Mouse (Mus musculus): ENCODE data around the gene Gp9. TPM values are rescaled to one million over a fixed set of nuclear protein-coding genes. Genes with fewer than 3 reads are reported as not detected.

Gene Gp9
- polyA plus RNA-seq, 2 experiments = 1.4 to 2.0 TPM

GRCm38 (mm10) chr6:87806857-87807256, 29.0 kb downstream of the Gp9 start:
- H3K4me2 ChIP-seq (replicated peaks; ENCODE audit: low read depth, low read length, severe bottlenecking) = no peak overlapping the region
- H3K27me3 ChIP-seq (ENCODE audit: control insufficient read depth, insufficient read depth, low read length) = no peaks in the 10 kb centered on the region
- H3K36me3 ChIP-seq (ENCODE audit: control insufficient read depth, insufficient read depth, low read length) = 0 out of 2 replicates have a peak, but pooled peaks cover 3% of the 10 kb centered on the region
- DNase-seq (ENCODE audit: low spot score) (no peak), ATAC-seq (ENCODE audit: low FRiP score, low read depth) (no peak)
- TF ChIP-seq POLR2A (IDR thresholded peaks at IDR 0.05; ENCODE audit: borderline replicate concordance, extremely low read depth, insufficient read depth, insufficient read length) = no peak
- no peak overlapping the region for H3K9ac ChIP-seq (ENCODE audit: low read depth, low read length, severe bottlenecking)
- peaks cover 6% of the 10 kb centered on the region; the same call in 1 of the 2 replicates for H3K4me1 ChIP-seq (ENCODE audit: control insufficient read depth, insufficient read depth, low read length)
- H3K9me3 ChIP-seq (ENCODE audit: control insufficient read depth, low read length) = no peaks in the 10 kb centered on the region
- no peak overlapping the region for H3K4me3 ChIP-seq (replicated peaks; ENCODE audit: low read length)
- WGBS = 59% methylated on average over 2 of the region's 2 CpGs
- H3K27ac ChIP-seq (replicated peaks; ENCODE audit: low read depth, low read length) = no peak overlapping the region

GRCm38 (mm10) chr6:87807735-87808440, 30.0 kb downstream of the Gp9 start:
- no peak for TF ChIP-seq POLR2A (IDR thresholded peaks at IDR 0.05; ENCODE audit: borderline replicate concordance, extremely low read depth, insufficient read depth, insufficient read length)
- Histone ChIP-seq H3K4me2 (replicated peaks; ENCODE audit: low read depth, low read length, severe bottlenecking) (no peak overlapping the region), H3K27me3 (ENCODE audit: control insufficient read depth, insufficient read depth, low read length) (no peaks in the 10 kb centered on the region), H3K4me1 (ENCODE audit: control insufficient read depth, insufficient read depth, low read length) (peaks cover 10% of the 10 kb centered on the region), H3K27ac (replicated peaks; ENCODE audit: low read depth, low read length) (no peak overlapping the region), H3K9me3 (ENCODE audit: control insufficient read depth, low read length) (no peaks in the 10 kb centered on the region), H3K36me3 (ENCODE audit: control insufficient read depth, insufficient read depth, low read length) (peaks cover 3% of the 10 kb centered on the region; the same call in 1 of the 2 replicates), H3K4me3 (replicated peaks; ENCODE audit: low read length) (no peak overlapping the region), H3K9ac (ENCODE audit: low read depth, low read length, severe bottlenecking) (no peak overlapping the region)
- WGBS = 80% methylated on average over 4 of the region's 4 CpGs
- ATAC-seq (ENCODE audit: low FRiP score, low read depth) (no peak), DNase-seq (ENCODE audit: low spot score) (no peak)

GRCm38 (mm10) chr6:87808521-87808920, 30.6 kb downstream of the Gp9 start:
- 83% methylated on average over 3 of the region's 3 CpGs for WGBS
- no peak overlapping the region for H3K9ac ChIP-seq (ENCODE audit: low read depth, low read length, severe bottlenecking)
- peaks cover 10% of the 10 kb centered on the region for H3K4me1 ChIP-seq (ENCODE audit: control insufficient read depth, insufficient read depth, low read length)
- no peak overlapping the region for H3K4me3 ChIP-seq (replicated peaks; ENCODE audit: low read length)
- no peak for TF ChIP-seq POLR2A (IDR thresholded peaks at IDR 0.05; ENCODE audit: borderline replicate concordance, extremely low read depth, insufficient read depth, insufficient read length)
- H3K27me3 ChIP-seq (ENCODE audit: control insufficient read depth, insufficient read depth, low read length) = no peaks in the 10 kb centered on the region
- ATAC-seq (ENCODE audit: low FRiP score, low read depth) (no peak), DNase-seq (ENCODE audit: low spot score) (no peak)
- H3K4me2 ChIP-seq (replicated peaks; ENCODE audit: low read depth, low read length, severe bottlenecking) = no peak overlapping the region
- H3K36me3 ChIP-seq (ENCODE audit: control insufficient read depth, insufficient read depth, low read length) = peaks cover 6% of the 10 kb centered on the region
- no peaks in the 10 kb centered on the region for H3K9me3 ChIP-seq (ENCODE audit: control insufficient read depth, low read length)
- H3K27ac ChIP-seq (replicated peaks; ENCODE audit: low read depth, low read length) = no peak overlapping the region

GRCm38 (mm10) chr6:87809144-87809543, 31.3 kb downstream of the Gp9 start:
- Histone ChIP-seq H3K9me3 (ENCODE audit: control insufficient read depth, low read length) (no peaks in the 10 kb centered on the region), H3K27me3 (ENCODE audit: control insufficient read depth, insufficient read depth, low read length) (no peaks in the 10 kb centered on the region), H3K4me3 (replicated peaks; ENCODE audit: low read length) (no peak overlapping the region), H3K36me3 (ENCODE audit: control insufficient read depth, insufficient read depth, low read length) (peaks cover 10% of the 10 kb centered on the region), H3K9ac (ENCODE audit: low read depth, low read length, severe bottlenecking) (no peak overlapping the region), H3K4me1 (ENCODE audit: control insufficient read depth, insufficient read depth, low read length) (peaks cover 10% of the 10 kb centered on the region), H3K27ac (replicated peaks; ENCODE audit: low read depth, low read length) (no peak overlapping the region; the same call in 1 of the 2 replicates), H3K4me2 (replicated peaks; ENCODE audit: low read depth, low read length, severe bottlenecking) (no peak overlapping the region)
- DNase-seq (ENCODE audit: low spot score) (no peak), ATAC-seq (ENCODE audit: low FRiP score, low read depth) (no peak)
- WGBS = 90% methylated on average over 2 of the region's 2 CpGs
- no peak for TF ChIP-seq POLR2A (IDR thresholded peaks at IDR 0.05; ENCODE audit: borderline replicate concordance, extremely low read depth, insufficient read depth, insufficient read length)

- H3K4me3 ChIP-seq (replicated peaks; ENCODE audit: low read length) = peak overlapping the region; percentile 81; the same call in 1 of the 2 replicates
- peaks cover 14% of the 10 kb centered on the region for H3K36me3 ChIP-seq (ENCODE audit: control insufficient read depth, insufficient read depth, low read length)
- DNase-seq (ENCODE audit: low spot score) = no peak
- no peaks in the 10 kb centered on the region for H3K27me3 ChIP-seq (ENCODE audit: control insufficient read depth, insufficient read depth, low read length)
- H3K9ac ChIP-seq (ENCODE audit: low read depth, low read length, severe bottlenecking) = no peak overlapping the region
- H3K9me3 ChIP-seq (ENCODE audit: control insufficient read depth, low read length) = no peaks in the 10 kb centered on the region
- no peak overlapping the region for H3K27ac ChIP-seq (replicated peaks; ENCODE audit: low read depth, low read length)
- WGBS = 82% methylated on average over 6 of the region's 6 CpGs
- ATAC-seq (ENCODE audit: low FRiP score, low read depth) = no peak
- no peak for TF ChIP-seq POLR2A (IDR thresholded peaks at IDR 0.05; ENCODE audit: borderline replicate concordance, extremely low read depth, insufficient read depth, insufficient read length)
- peaks cover 10% of the 10 kb centered on the region for H3K4me1 ChIP-seq (ENCODE audit: control insufficient read depth, insufficient read depth, low read length)
- no peak overlapping the region; the same call in 1 of the 2 replicates for H3K4me2 ChIP-seq (replicated peaks; ENCODE audit: low read depth, low read length, severe bottlenecking)
Observed at GRCm38 (mm10) chr6:87809651-87810161, 31.8 kb downstream of the Gp9 start.

Data from limb, embryonic 14.5 days (tissue).